Mouse (Mus musculus) megakaryocyte, embryonic 14.5 days (primary cell): ENCODE results near the gene Fam20c.

Experiments used
- FLI1 ChIP-seq: IDR thresholded peaks from 2 replicates; pipeline ENCODE4 v1.6.1; 2012; ENCODE audit warnings: low read length, inconsistent platforms, mixed read lengths
- GATA1 ChIP-seq: IDR thresholded peaks from 3 replicates; pipeline ENCODE4 v1.6.1; 2012; ENCODE audit warnings: mixed read lengths, low read length, inconsistent platforms, borderline replicate concordance

- no peak for TF ChIP-seq GATA1
- no peak for TF ChIP-seq FLI1
These were observed 45.7 kb upstream of the Fam20c start for GRCm38 (mm10) chr5:138708591-138708990.
